Mouse (Mus musculus) fibroblast of lung, adult 2 months (primary cell): Measurements from ENCODE around the gene Antxr2.

Experiments
- DNase-seq: peaks from one replicate; pipeline ENCODE4 v3.0.0-alpha.2; 2011; ENCODE audit warnings: low read depth

The Antxr2 gene

GRCm38 (mm10) chr5:97913901-97914300, 116.9 kb downstream of the Antxr2 start:
- DNase-seq = no peak

GRCm38 (mm10) chr5:97907482-97907881, 123.4 kb downstream of the Antxr2 start:
- DNase-seq = no peak

- DNase-seq = no peak
Observed at GRCm38 (mm10) chr5:97906537-97907266, 124.1 kb downstream of the Antxr2 start.

GRCm38 (mm10) chr5:97905856-97906255, 125.0 kb downstream of the Antxr2 start:
- no peak for DNase-seq

GRCm38 (mm10) chr5:97901096-97901495, 129.7 kb downstream of the Antxr2 start:
- DNase-seq = no peak

- DNase-seq = no peak
Observed at GRCm38 (mm10) chr5:97899321-97899720, 131.5 kb downstream of the Antxr2 start.

GRCm38 (mm10) chr5:97885427-97885826, 145.4 kb downstream of the Antxr2 start:
- no peak for DNase-seq

- DNase-seq = no peak
Observed at GRCm38 (mm10) chr5:97884110-97884509, 146.7 kb downstream of the Antxr2 start.

- no peak for DNase-seq
Observed at GRCm38 (mm10) chr5:97881421-97881820, 149.4 kb downstream of the Antxr2 start.

- no peak for DNase-seq
Observed at GRCm38 (mm10) chr5:97880115-97880514, 150.7 kb downstream of the Antxr2 start.

- DNase-seq = no peak
Observed at GRCm38 (mm10) chr5:97878871-97879270, 152.0 kb downstream of the Antxr2 start.

GRCm38 (mm10) chr5:97878215-97878794, 152.5 kb downstream of the Antxr2 start:
- DNase-seq = no peak

- DNase-seq = no peak
Observed at GRCm38 (mm10) chr5:97876895-97877294, 153.9 kb downstream of the Antxr2 start.

- no peak for DNase-seq
Observed at GRCm38 (mm10) chr5:97867921-97868320, 162.9 kb downstream of the Antxr2 start.

- DNase-seq = no peak
Observed at GRCm38 (mm10) chr5:97866975-97867374, 163.9 kb downstream of the Antxr2 start.

- no peak for DNase-seq
Observed at GRCm38 (mm10) chr5:97857101-97857500, 173.7 kb downstream of the Antxr2 start.

GRCm38 (mm10) chr5:97851981-97852748, 178.7 kb downstream of the Antxr2 start:
- no peak for DNase-seq

GRCm38 (mm10) chr5:97847204-97847895, 183.5 kb downstream of the Antxr2 start:
- DNase-seq = no peak

- no peak for DNase-seq
Observed at GRCm38 (mm10) chr5:97846503-97846902, 184.3 kb downstream of the Antxr2 start.

GRCm38 (mm10) chr5:97842016-97842415, 188.8 kb downstream of the Antxr2 start:
- DNase-seq = no peak

- no peak for DNase-seq
Observed at GRCm38 (mm10) chr5:97839924-97840279, 190.9 kb downstream of the Antxr2 start.

GRCm38 (mm10) chr5:97839271-97839923, 191.4 kb downstream of the Antxr2 start:
- DNase-seq = no peak
